In the genomic region with DNA sequence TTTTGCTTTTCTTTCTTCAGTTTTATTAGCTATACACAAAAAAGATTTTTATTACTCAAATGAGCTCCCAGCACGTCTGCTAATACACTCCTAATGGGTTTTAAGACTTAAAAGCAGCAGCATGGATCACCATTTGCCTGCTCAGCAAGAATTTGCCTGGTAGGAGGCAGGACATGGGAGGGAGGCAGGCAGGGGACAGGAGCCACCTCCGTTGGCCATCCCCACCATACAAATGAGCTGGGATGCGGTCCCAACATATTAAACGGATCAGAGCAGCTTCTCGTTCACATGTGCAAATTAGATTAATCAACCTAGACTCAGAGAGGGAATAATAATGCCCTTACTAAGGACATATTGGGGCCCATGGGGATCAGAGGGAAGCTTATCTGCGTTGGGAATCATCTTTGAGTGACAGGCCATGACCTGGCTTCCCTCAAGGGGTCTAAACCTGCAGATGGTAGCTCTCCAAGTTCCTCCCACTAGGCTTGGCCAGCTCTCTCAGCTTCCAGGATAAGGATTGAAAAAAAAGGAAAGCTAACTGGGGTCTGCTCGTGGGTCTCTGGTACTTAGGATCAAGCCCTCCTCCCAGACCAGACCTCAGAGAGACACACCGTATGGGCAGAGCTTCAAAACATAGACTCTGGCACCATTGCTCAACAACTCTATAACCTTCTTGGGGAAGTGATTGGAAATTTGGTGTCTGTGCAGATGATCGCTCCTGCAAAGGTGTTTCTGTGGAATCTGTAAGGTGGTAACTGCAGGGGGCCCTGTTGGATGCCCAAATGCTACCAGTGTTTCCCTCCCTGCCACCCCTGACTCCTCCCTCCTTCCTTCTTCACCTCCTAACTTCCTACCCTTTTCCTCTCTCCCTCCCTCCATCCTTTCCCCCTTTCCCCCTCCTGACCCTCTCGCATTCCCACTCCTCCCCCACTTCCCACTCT, we compare ENCODE assay signal across 25 mouse cellular contexts.
A peak's percentile ranks its signal among the peaks of the same experiment; 100 is the strongest.
DNase-seq lines count a peak whose midpoint lies in the region; ATAC-seq lines count a peak whose summit lies in the region.
"Had no signal": no experiment of that assay in that cellular context is flagged by ENCODE, and none has a peak within 500 bp of the region (broad histone marks: within the 10 kb centered on the region; RNA-seq: fewer than 3 reads in every experiment).

No protein-coding gene starts in this region.

- no peak overlapping the region for H3K27ac ChIP-seq in hindbrain, embryonic 11.5 days (ENCODE audit: low read depth, low read length)
- H3K27ac ChIP-seq in hindbrain, embryonic 14.5 days, result no peak overlapping the region
- H3K27ac ChIP-seq in midbrain, embryonic 14.5 days (replicated peaks; ENCODE audit: low read depth, low read length), result no peak overlapping the region; the same call in 1 of the 2 replicates
- H3K27ac ChIP-seq in midbrain, embryonic 15.5 days, result no peak overlapping the region
- H3K27ac ChIP-seq in neural tube, embryonic 14.5 days (ENCODE audit: low read depth, low read length), result 0 out of 2 replicates have a peak overlapping the region, but pooled peaks have one; percentile 48
- H3K27ac ChIP-seq: heart, embryonic 13.5 days; limb, embryonic 10.5 days; limb, embryonic 15.5 days; liver, embryonic 13.5 days; macrophage had no signal

- no peaks in the 10 kb centered on the region for H3K27me3 ChIP-seq in hindbrain, embryonic 11.5 days (ENCODE audit: control insufficient read depth, insufficient read depth, low read length)
- no peaks in the 10 kb centered on the region for H3K27me3 ChIP-seq in hindbrain, embryonic 14.5 days (ENCODE audit: control insufficient read depth, insufficient read depth, low read length)
- H3K27me3 ChIP-seq in midbrain, embryonic 14.5 days (ENCODE audit: control insufficient read depth, insufficient read depth, low read length), result no peaks in the 10 kb centered on the region
- H3K27me3 ChIP-seq in midbrain, embryonic 15.5 days (replicated peaks), result no peaks in the 10 kb centered on the region
- no peaks in the 10 kb centered on the region for H3K27me3 ChIP-seq in neural tube, embryonic 14.5 days (ENCODE audit: control insufficient read depth, insufficient read depth, low read length)
- H3K27me3 ChIP-seq: heart, embryonic 13.5 days; limb, embryonic 15.5 days; liver, embryonic 13.5 days had no signal

- no peak overlapping the region for H3K9ac ChIP-seq in hindbrain, embryonic 11.5 days (ENCODE audit: low read depth, low read length)
- no peak overlapping the region for H3K9ac ChIP-seq in hindbrain, embryonic 14.5 days
- no peak overlapping the region for H3K9ac ChIP-seq in midbrain, embryonic 14.5 days (replicated peaks; ENCODE audit: low read length)
- no peak overlapping the region for H3K9ac ChIP-seq in midbrain, embryonic 15.5 days
- H3K9ac ChIP-seq in neural tube, embryonic 14.5 days (replicated peaks; ENCODE audit: low read depth, low read length), result no peak overlapping the region
- H3K9ac ChIP-seq: heart, embryonic 13.5 days; limb, embryonic 15.5 days; liver, embryonic 13.5 days had no signal

- DNase-seq in hindbrain, embryonic 11.5 days (ENCODE audit: low spot score), result peak; percentile 30
- no peak for DNase-seq in hindbrain, embryonic 14.5 days (ENCODE audit: low spot score)
- peak; percentile 53 for DNase-seq in midbrain, embryonic 14.5 days
- DNase-seq in retina, postnatal 7 days (ENCODE audit: low read depth, low spot score), result peak; percentile 36
- no peak for DNase-seq in urinary bladder, postnatal 4 days (ENCODE audit: low spot score in 2 of 2)
- DNase-seq: adrenal gland, postnatal 25 days; B cell, adult 2 months; gastrocnemius, postnatal 10 days; heart, postnatal 10 days; kidney, adult 9 months; kidney, postnatal 10 days; layer of hippocampus, postnatal 36 days; liver, embryonic 13.5 days; lung, adult 18-20 months; right cerebral cortex, postnatal 25 days; thymus, postnatal 25 days had no signal

- no peaks in the 10 kb centered on the region for H3K36me3 ChIP-seq in hindbrain, embryonic 11.5 days (ENCODE audit: control insufficient read depth, insufficient read depth, low read length)
- H3K36me3 ChIP-seq in hindbrain, embryonic 14.5 days (replicated peaks; ENCODE audit: control insufficient read depth, insufficient read depth), result no peaks in the 10 kb centered on the region
- no peaks in the 10 kb centered on the region for H3K36me3 ChIP-seq in midbrain, embryonic 14.5 days (ENCODE audit: control insufficient read depth, insufficient read depth, low read length)
- H3K36me3 ChIP-seq in midbrain, embryonic 15.5 days (replicated peaks), result no peaks in the 10 kb centered on the region
- no peaks in the 10 kb centered on the region for H3K36me3 ChIP-seq in neural tube, embryonic 14.5 days (ENCODE audit: control insufficient read depth, insufficient read depth, low read length)
- H3K36me3 ChIP-seq: heart, embryonic 13.5 days; limb, embryonic 10.5 days; limb, embryonic 15.5 days; liver, embryonic 13.5 days had no signal

- H3K4me1 ChIP-seq in hindbrain, embryonic 11.5 days (replicated peaks; ENCODE audit: control insufficient read depth, insufficient read depth, low read length), result 0 out of 2 replicates have a peak, but pooled peaks cover 2% of the 10 kb centered on the region
- peaks cover 4% of the 10 kb centered on the region; the same call in 1 of the 2 replicates for H3K4me1 ChIP-seq in hindbrain, embryonic 14.5 days (replicated peaks; ENCODE audit: control insufficient read depth, insufficient read depth, low read length)
- peaks cover 10% of the 10 kb centered on the region; the same call in 1 of the 2 replicates for H3K4me1 ChIP-seq in midbrain, embryonic 14.5 days (ENCODE audit: control insufficient read depth, insufficient read depth, low read length)
- peaks cover 12% of the 10 kb centered on the region for H3K4me1 ChIP-seq in midbrain, embryonic 15.5 days
- no peaks in the 10 kb centered on the region for H3K4me1 ChIP-seq in neural tube, embryonic 14.5 days (ENCODE audit: control insufficient read depth, insufficient read depth, low read length)
- H3K4me1 ChIP-seq: heart, embryonic 13.5 days; limb, embryonic 10.5 days; limb, embryonic 15.5 days; liver, embryonic 13.5 days had no signal

- no peaks in the 10 kb centered on the region for H3K9me3 ChIP-seq in hindbrain, embryonic 11.5 days (ENCODE audit: control insufficient read depth, low read length)
- no peaks in the 10 kb centered on the region for H3K9me3 ChIP-seq in hindbrain, embryonic 14.5 days (ENCODE audit: control insufficient read depth, low read length)
- no peaks in the 10 kb centered on the region for H3K9me3 ChIP-seq in midbrain, embryonic 14.5 days (ENCODE audit: control insufficient read depth, low read length)
- H3K9me3 ChIP-seq in midbrain, embryonic 15.5 days, result no peaks in the 10 kb centered on the region
- no peaks in the 10 kb centered on the region for H3K9me3 ChIP-seq in neural tube, embryonic 14.5 days (ENCODE audit: control insufficient read depth, low read length)
- H3K9me3 ChIP-seq: heart, embryonic 13.5 days; limb, embryonic 10.5 days; limb, embryonic 15.5 days had no signal

- H3K4me3 ChIP-seq in hindbrain, embryonic 11.5 days (ENCODE audit: low read depth, low read length), result no peak overlapping the region
- no peak overlapping the region for H3K4me3 ChIP-seq in hindbrain, embryonic 14.5 days (replicated peaks; ENCODE audit: low read length)
- no peak overlapping the region for H3K4me3 ChIP-seq in midbrain, embryonic 14.5 days (replicated peaks; ENCODE audit: low read depth, low read length)
- no peak overlapping the region for H3K4me3 ChIP-seq in midbrain, embryonic 15.5 days
- no peak overlapping the region for H3K4me3 ChIP-seq in neural tube, embryonic 14.5 days (ENCODE audit: low read depth, low read length)
- H3K4me3 ChIP-seq: erythroblast, embryonic 14.5 days; heart, embryonic 13.5 days; limb, embryonic 10.5 days; limb, embryonic 15.5 days; liver, embryonic 13.5 days had no signal

- 53% methylated on average over 10 of the region's 10 CpGs for WGBS in hindbrain, embryonic 11.5 days
- WGBS in hindbrain, embryonic 14.5 days, result 39% methylated on average over 10 of the region's 10 CpGs
- WGBS in midbrain, embryonic 14.5 days, result 35% methylated on average over 10 of the region's 10 CpGs
- WGBS in midbrain, embryonic 15.5 days, result 36% methylated on average over 10 of the region's 10 CpGs
- WGBS in neural tube, embryonic 14.5 days, result 56% methylated on average over 10 of the region's 10 CpGs

- ATAC-seq in hindbrain, embryonic 11.5 days (ENCODE audit: low FRiP score), result no peak
- no peak for ATAC-seq in hindbrain, embryonic 14.5 days (ENCODE audit: low FRiP score)
- no peak for ATAC-seq in midbrain, embryonic 14.5 days (ENCODE audit: low FRiP score, low TSS enrichment)
- ATAC-seq in midbrain, embryonic 15.5 days (replicated peaks), result no peak
- no peak for ATAC-seq in neural tube, embryonic 14.5 days (ENCODE audit: low read depth)
- ATAC-seq: intestine, embryonic 16.5 days; lung, postnatal 0 days had no signal

- no peak overlapping the region for H3K4me2 ChIP-seq in hindbrain, embryonic 11.5 days (replicated peaks; ENCODE audit: low read depth, low read length)
- H3K4me2 ChIP-seq in hindbrain, embryonic 14.5 days (replicated peaks), result no peak overlapping the region
- H3K4me2 ChIP-seq in midbrain, embryonic 14.5 days (ENCODE audit: low read length), result no peak overlapping the region
- no peak overlapping the region for H3K4me2 ChIP-seq in midbrain, embryonic 15.5 days
- no peak overlapping the region for H3K4me2 ChIP-seq in neural tube, embryonic 14.5 days (ENCODE audit: low read depth, low read length)
- H3K4me2 ChIP-seq: heart, embryonic 13.5 days; limb, embryonic 15.5 days; liver, embryonic 13.5 days had no signal

Comparison
In these comparisons a context has a peak if more than half of its experiments do, and no peak if none do; other contexts are left out.
1. DNase-seq: peak in hindbrain, embryonic 11.5 days (single experiment), midbrain, embryonic 14.5 days (single experiment) and retina, postnatal 7 days (single experiment); none in hindbrain, embryonic 14.5 days (single experiment) and urinary bladder, postnatal 4 days (0 of 2).